Mouse (Mus musculus): ENCODE results near the gene Pacsin1. TPM values are rescaled to one million over a fixed set of nuclear protein-coding genes. Genes with fewer than 3 reads are reported as not detected.

Gene Pacsin1
- total RNA-seq (2021), result under 1 TPM; 0.44 to 0.45 TPM
- polyA plus RNA-seq (2012; rRNA removed), result 0.29 and 0.61 TPM in 2 replicates
- long read RNA-seq, result 0 reads

GRCm38 (mm10) chr17:27655089-27656010, at the start of gene Pacsin1:
TSS of gene Pacsin1 (plus strand) at chr17:27655509.
- peak; percentile 36 to 42 for DNase-seq
- H3K27me3 ChIP-seq (ENCODE audit: control insufficient read depth, insufficient read depth, low read length), result peaks cover 11% of the 10 kb centered on the region
- TF ChIP-seq POLR2A (IDR thresholded peaks at IDR 0.05; ENCODE audit: insufficient read depth, low read depth, low read length) (no peak), CTCF (IDR thresholded peaks at IDR 0.05) (no peak), EP300 (IDR thresholded peaks at IDR 0.05; ENCODE audit: insufficient read depth, low read depth, low read length) (no peak)
- H3K79me2 ChIP-seq (replicated peaks; ENCODE audit: control insufficient read depth, insufficient read depth, low read length), result no peaks in the 10 kb centered on the region
- WGBS, result 5% methylated on average over 65 of the region's 65 CpGs
- no peaks in the 10 kb centered on the region for H3K36me3 ChIP-seq (ENCODE audit: control insufficient read depth, insufficient read depth, low read length)
- no peak within 1 kb of the TSS for H3K27ac ChIP-seq
- no peaks in the 10 kb centered on the region for H3K4me1 ChIP-seq (ENCODE audit: control insufficient read depth, insufficient read depth, low read length)
- 0 out of 2 replicates have a peak within 1 kb of the TSS, but pooled peaks have one; percentile 23 for H3K9ac ChIP-seq (ENCODE audit: low read depth, low read length)
- 0 out of 2 replicates have a peak within 1 kb of the TSS, but pooled peaks have one; percentile 0 for H3K4me3 ChIP-seq
- intact Hi-C loops (cut with DNase I), result loop anchor here (10.0 kb wide), 1 partner anchor 229 kb away; no protein-coding TSS in a partner anchor

- no peak for DNase-seq
- Histone ChIP-seq H3K27ac (no peak overlapping the region), H3K36me3 (ENCODE audit: control insufficient read depth, insufficient read depth, low read length) (no peaks in the 10 kb centered on the region), H3K79me2 (replicated peaks; ENCODE audit: control insufficient read depth, insufficient read depth, low read length) (peaks cover 14% of the 10 kb centered on the region), H3K27me3 (ENCODE audit: control insufficient read depth, insufficient read depth, low read length) (no peaks in the 10 kb centered on the region), H3K4me3 (no peak overlapping the region), H3K4me1 (ENCODE audit: control insufficient read depth, insufficient read depth, low read length) (peaks cover 17% of the 10 kb centered on the region), H3K9ac (ENCODE audit: low read depth, low read length) (no peak overlapping the region)
- TF ChIP-seq CTCF (IDR thresholded peaks at IDR 0.05) (no peak), EP300 (IDR thresholded peaks at IDR 0.05; ENCODE audit: insufficient read depth, low read depth, low read length) (no peak), POLR2A (IDR thresholded peaks at IDR 0.05; ENCODE audit: insufficient read depth, low read depth, low read length) (no peak)
- 83% methylated on average over 7 of the region's 7 CpGs for WGBS
- intact Hi-C loops (cut with DNase I), result no loop called here
These were observed 45.7 kb upstream of the Pacsin1 start for GRCm38 (mm10) chr17:27609576-27609975.

GRCm38 (mm10) chr17:27610679-27611518, 44.4 kb upstream of the Pacsin1 start:
- TF ChIP-seq EP300 (IDR thresholded peaks at IDR 0.05; ENCODE audit: insufficient read depth, low read depth, low read length), result no peak
- TF ChIP-seq CTCF (IDR thresholded peaks at IDR 0.05), result no peak
- no peak for TF ChIP-seq POLR2A (IDR thresholded peaks at IDR 0.05; ENCODE audit: insufficient read depth, low read depth, low read length)
- no peak for DNase-seq

GRCm38 (mm10) chr17:27611519-27611884, 43.8 kb upstream of the Pacsin1 start:
- Histone ChIP-seq H3K9ac (ENCODE audit: low read depth, low read length) (no peak overlapping the region), H3K4me1 (ENCODE audit: control insufficient read depth, insufficient read depth, low read length) (peaks cover 20% of the 10 kb centered on the region), H3K27ac (peak overlapping the region; percentile 3; the same call in 1 of the 2 replicates), H3K36me3 (ENCODE audit: control insufficient read depth, insufficient read depth, low read length) (no peaks in the 10 kb centered on the region), H3K79me2 (replicated peaks; ENCODE audit: control insufficient read depth, insufficient read depth, low read length) (peaks cover 14% of the 10 kb centered on the region), H3K27me3 (ENCODE audit: control insufficient read depth, insufficient read depth, low read length) (no peaks in the 10 kb centered on the region), H3K4me3 (no peak overlapping the region)
- TF ChIP-seq EP300 (IDR thresholded peaks at IDR 0.05; ENCODE audit: insufficient read depth, low read depth, low read length) (no peak), POLR2A (IDR thresholded peaks at IDR 0.05; ENCODE audit: insufficient read depth, low read depth, low read length) (no peak), CTCF (IDR thresholded peaks at IDR 0.05) (no peak)
- intact Hi-C loops (cut with DNase I), result no loop called here
- DNase-seq, result no peak
- 20% methylated on average over 3 of the region's 3 CpGs for WGBS

More at GRCm38 (mm10) chr17:27610679-27611518, 44.4 kb upstream of the Pacsin1 start:
- H3K36me3 ChIP-seq (ENCODE audit: control insufficient read depth, insufficient read depth, low read length), result no peaks in the 10 kb centered on the region
- H3K27ac ChIP-seq, result peak overlapping the region; percentile 20; the same call in 1 of the 2 replicates
- WGBS, result 50% methylated on average over 10 of the region's 10 CpGs
- no peak overlapping the region for H3K4me3 ChIP-seq
- H3K4me1 ChIP-seq (ENCODE audit: control insufficient read depth, insufficient read depth, low read length), result peaks cover 20% of the 10 kb centered on the region
- H3K9ac ChIP-seq (ENCODE audit: low read depth, low read length), result no peak overlapping the region
- H3K79me2 ChIP-seq (replicated peaks; ENCODE audit: control insufficient read depth, insufficient read depth, low read length), result peaks cover 14% of the 10 kb centered on the region
- intact Hi-C loops (cut with DNase I), result no loop called here
- no peaks in the 10 kb centered on the region for H3K27me3 ChIP-seq (ENCODE audit: control insufficient read depth, insufficient read depth, low read length)

GRCm38 (mm10) chr17:27611994-27612393, 43.3 kb upstream of the Pacsin1 start:
- TF ChIP-seq CTCF (IDR thresholded peaks at IDR 0.05) (no peak), EP300 (IDR thresholded peaks at IDR 0.05; ENCODE audit: insufficient read depth, low read depth, low read length) (no peak), POLR2A (IDR thresholded peaks at IDR 0.05; ENCODE audit: insufficient read depth, low read depth, low read length) (no peak)
- intact Hi-C loops (cut with DNase I), result no loop called here
- Histone ChIP-seq H3K27me3 (ENCODE audit: control insufficient read depth, insufficient read depth, low read length) (no peaks in the 10 kb centered on the region), H3K27ac (no peak overlapping the region), H3K4me1 (ENCODE audit: control insufficient read depth, insufficient read depth, low read length) (peaks cover 20% of the 10 kb centered on the region), H3K9ac (ENCODE audit: low read depth, low read length) (no peak overlapping the region), H3K36me3 (ENCODE audit: control insufficient read depth, insufficient read depth, low read length) (no peaks in the 10 kb centered on the region), H3K79me2 (replicated peaks; ENCODE audit: control insufficient read depth, insufficient read depth, low read length) (peaks cover 15% of the 10 kb centered on the region), H3K4me3 (no peak overlapping the region)
- 60% methylated on average over 5 of the region's 5 CpGs for WGBS
- no peak for DNase-seq
